ENCODE assay signal across 11 mouse cellular contexts in the genomic region with DNA sequence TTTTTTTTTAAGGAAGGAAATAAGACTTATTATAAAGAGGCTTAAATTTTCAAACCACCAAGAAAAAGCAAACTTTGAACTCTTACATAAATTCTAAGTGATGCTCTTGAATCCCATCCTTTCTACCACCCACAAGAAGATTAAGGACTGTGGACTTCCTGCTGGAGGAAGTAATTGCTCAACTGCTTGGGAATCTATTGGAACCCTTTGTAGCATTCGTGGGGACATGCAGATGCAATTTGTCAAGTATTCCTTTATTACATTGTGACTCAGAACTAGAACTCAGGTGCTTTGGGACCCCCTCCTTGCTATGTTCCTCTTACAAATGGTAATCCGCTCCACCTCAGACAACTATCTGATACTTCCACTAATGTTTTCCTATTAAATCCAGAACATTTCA. TPM values are rescaled to one million over a fixed set of nuclear protein-coding genes. Genes with fewer than 3 reads are reported as not detected.
DNase-seq lines count a peak whose midpoint lies in the region; ATAC-seq and TF ChIP-seq lines count a peak whose summit lies in the region.
"Had no signal": no experiment of that assay in that cellular context is flagged by ENCODE, and none has a peak within 500 bp of the region (broad histone marks: within the 10 kb centered on the region; RNA-seq: fewer than 3 reads in every experiment).

No protein-coding gene starts in this region.

- no peak for TF ChIP-seq CTCF in lung, embryonic 14.5 days (IDR thresholded peaks at IDR 0.05; ENCODE audit: low read depth)

- 39% methylated on average over 2 of the region's 2 CpGs for WGBS in lung, embryonic 14.5 days
- 30% methylated on average over 2 of the region's 2 CpGs for WGBS in forebrain, embryonic 10.5 days
- WGBS in hindbrain, embryonic 12.5 days: 42% methylated on average over 2 of the region's 2 CpGs
- 41% methylated on average over 2 of the region's 2 CpGs for WGBS in midbrain, embryonic 16.5 days

- H3K9me3 ChIP-seq in lung, embryonic 14.5 days (ENCODE audit: low read depth, low read length): no peaks in the 10 kb centered on the region
- H3K9me3 ChIP-seq in forebrain, embryonic 10.5 days: no peaks in the 10 kb centered on the region
- H3K9me3 ChIP-seq in hindbrain, embryonic 12.5 days (replicated peaks): no peaks in the 10 kb centered on the region
- no peaks in the 10 kb centered on the region for H3K9me3 ChIP-seq in midbrain, embryonic 16.5 days (replicated peaks; ENCODE audit: control insufficient read depth, low read length, poor library complexity, severe bottlenecking)

- DNase-seq in lung, embryonic 14.5 days: peak; percentile 24
- DNase-seq in lung, adult 18-20 months: no peak
- DNase-seq in forebrain, embryonic 10.5 days (ENCODE audit: extremely low spot score, low spot score): no peak
- no peak for DNase-seq in layer of hippocampus, postnatal 14 days (ENCODE audit: low spot score in 2 of 2)
- DNase-seq in adrenal gland, adult 2 months: no peak
- no peak for DNase-seq in spleen, adult 18-20 months
- DNase-seq: adrenal gland, postnatal 36 days; cerebellum, adult 9-11 months; liver, postnatal 0 days had no signal

- H3K9ac ChIP-seq in lung, embryonic 14.5 days: no peak overlapping the region
- H3K9ac ChIP-seq in hindbrain, embryonic 12.5 days: no peak overlapping the region
- H3K9ac ChIP-seq in midbrain, embryonic 16.5 days (ENCODE audit: low read depth, low read length): no peak overlapping the region
- H3K9ac ChIP-seq: liver, postnatal 0 days had no signal

- H3K27ac ChIP-seq in lung, embryonic 14.5 days (ENCODE audit: low read depth): peak overlapping the region; percentile 96
- H3K27ac ChIP-seq in forebrain, embryonic 10.5 days: no peak overlapping the region
- no peak overlapping the region for H3K27ac ChIP-seq in hindbrain, embryonic 12.5 days
- no peak overlapping the region for H3K27ac ChIP-seq in midbrain, embryonic 16.5 days (ENCODE audit: low read length)

- peaks cover 12% of the 10 kb centered on the region for H3K4me1 ChIP-seq in lung, embryonic 14.5 days (ENCODE audit: insufficient read depth)
- peaks cover 46% of the 10 kb centered on the region for H3K4me1 ChIP-seq in forebrain, embryonic 10.5 days
- peaks cover 22% of the 10 kb centered on the region for H3K4me1 ChIP-seq in hindbrain, embryonic 12.5 days
- H3K4me1 ChIP-seq in midbrain, embryonic 16.5 days (ENCODE audit: control insufficient read depth, insufficient read depth, low read length): peaks cover 9% of the 10 kb centered on the region

- ATAC-seq in lung, embryonic 14.5 days (ENCODE audit: insufficient read depth): no peak
- no peak for ATAC-seq in hindbrain, embryonic 12.5 days (ENCODE audit: low FRiP score)
- no peak for ATAC-seq in midbrain, embryonic 16.5 days
- ATAC-seq: liver, postnatal 0 days had no signal

- H3K36me3 ChIP-seq in lung, embryonic 14.5 days (ENCODE audit: insufficient read depth): 0 out of 2 replicates have a peak, but pooled peaks cover 4% of the 10 kb centered on the region
- no peaks in the 10 kb centered on the region for H3K36me3 ChIP-seq in forebrain, embryonic 10.5 days (replicated peaks)
- no peaks in the 10 kb centered on the region for H3K36me3 ChIP-seq in hindbrain, embryonic 12.5 days
- no peaks in the 10 kb centered on the region for H3K36me3 ChIP-seq in midbrain, embryonic 16.5 days (ENCODE audit: control insufficient read depth, insufficient read depth, low read length)

- H3K4me3 ChIP-seq in lung, embryonic 14.5 days (ENCODE audit: low read depth, low read length): peak overlapping the region; percentile 68; the same call in 1 of the 2 replicates
- peak overlapping the region; percentile 74; the same call in 1 of the 2 replicates for H3K4me3 ChIP-seq in forebrain, embryonic 10.5 days
- H3K4me3 ChIP-seq in hindbrain, embryonic 12.5 days: peak overlapping the region; percentile 61
- H3K4me3 ChIP-seq in midbrain, embryonic 16.5 days (ENCODE audit: low read depth, low read length): peak overlapping the region; percentile 67; the same call in 1 of the 2 replicates

- no peaks in the 10 kb centered on the region for H3K27me3 ChIP-seq in lung, embryonic 14.5 days (ENCODE audit: insufficient read depth, low read length)
- 0 out of 2 replicates have a peak, but pooled peaks cover under 1% of the 10 kb centered on the region for H3K27me3 ChIP-seq in forebrain, embryonic 10.5 days (ENCODE audit: poor library complexity, severe bottlenecking)
- H3K27me3 ChIP-seq in hindbrain, embryonic 12.5 days: no peaks in the 10 kb centered on the region
- no peaks in the 10 kb centered on the region for H3K27me3 ChIP-seq in midbrain, embryonic 16.5 days (ENCODE audit: control insufficient read depth, insufficient read depth, low read depth, low read length)

- H3K4me2 ChIP-seq in lung, embryonic 14.5 days: peak overlapping the region; percentile 69
- H3K4me2 ChIP-seq in hindbrain, embryonic 12.5 days (replicated peaks): peak overlapping the region; percentile 96
- peak overlapping the region; percentile 99 for H3K4me2 ChIP-seq in midbrain, embryonic 16.5 days (ENCODE audit: low read length)

RNA-seq across cellular contexts. Expression of gene Vcan, which starts 4.0 kb away (rescaled TPM):
- polyA plus RNA-seq in lung, embryonic 14.5 days (2014; fragmentation: Nextera tagmentation; extraction: Ambion mirVana): 77.3 and 77.6 TPM in 2 replicates
- polyA plus RNA-seq in forebrain, embryonic 10.5 days (2016; fragmentation: Nextera tagmentation; extraction: Ambion mirVana): 27.3 and 38.5 TPM in 2 replicates
- 86.7 and 95.9 TPM in 2 replicates for polyA plus RNA-seq in hindbrain, embryonic 12.5 days (2016; fragmentation: Nextera tagmentation; extraction: Ambion mirVana)
- 21.5 and 30.8 TPM in 2 replicates for polyA plus RNA-seq in midbrain, embryonic 16.5 days (2015; fragmentation: Nextera tagmentation; extraction: Ambion mirVana)
- total RNA-seq in layer of hippocampus, postnatal 14 days (2021): 10 to 100 TPM; 34.6 to 39.0 TPM
- total RNA-seq in adrenal gland, adult 2 months (2021): 1 to 10 TPM; 2.7 to 3.2 TPM
- polyA plus RNA-seq in adrenal gland, adult 2 months (2012; rRNA removed): 0.88 and 1.4 TPM in 2 replicates
